Mouse (Mus musculus): ENCODE results near the gene Zkscan4. TPM values are rescaled to one million over a fixed set of nuclear protein-coding genes. Genes with fewer than 3 reads are reported as not detected.
"Not testable (repeated sequence)": the region's sequence is repeated elsewhere in the genome, so short reads cannot be mapped to it uniquely, and the experiment has no call there.

Gene Zkscan4
- not detected in 2 replicates for total RNA-seq (2015; ENCODE audit: low replicate concordance)
- total RNA-seq (2017; ENCODE audit: low replicate concordance): not detected in 2 replicates

GRCm38 (mm10) chr13:21478759-21479670 lies at the start of gene Zkscan4, which contains the start of gene Gm10065:
Zkscan4 (plus strand) TSS chr13:21478907.
Gm10065 (minus strand) TSS chr13:21479441.
- ATAC-seq (replicated peaks; ENCODE audit: low FRiP score, poor library complexity, severe bottlenecking): not testable (repeated sequence)

- ATAC-seq (replicated peaks; ENCODE audit: low FRiP score, poor library complexity, severe bottlenecking): no peak
Measured at GRCm38 (mm10) chr13:21435476-21435875, 43.2 kb upstream of the Zkscan4 start.

DNA sequence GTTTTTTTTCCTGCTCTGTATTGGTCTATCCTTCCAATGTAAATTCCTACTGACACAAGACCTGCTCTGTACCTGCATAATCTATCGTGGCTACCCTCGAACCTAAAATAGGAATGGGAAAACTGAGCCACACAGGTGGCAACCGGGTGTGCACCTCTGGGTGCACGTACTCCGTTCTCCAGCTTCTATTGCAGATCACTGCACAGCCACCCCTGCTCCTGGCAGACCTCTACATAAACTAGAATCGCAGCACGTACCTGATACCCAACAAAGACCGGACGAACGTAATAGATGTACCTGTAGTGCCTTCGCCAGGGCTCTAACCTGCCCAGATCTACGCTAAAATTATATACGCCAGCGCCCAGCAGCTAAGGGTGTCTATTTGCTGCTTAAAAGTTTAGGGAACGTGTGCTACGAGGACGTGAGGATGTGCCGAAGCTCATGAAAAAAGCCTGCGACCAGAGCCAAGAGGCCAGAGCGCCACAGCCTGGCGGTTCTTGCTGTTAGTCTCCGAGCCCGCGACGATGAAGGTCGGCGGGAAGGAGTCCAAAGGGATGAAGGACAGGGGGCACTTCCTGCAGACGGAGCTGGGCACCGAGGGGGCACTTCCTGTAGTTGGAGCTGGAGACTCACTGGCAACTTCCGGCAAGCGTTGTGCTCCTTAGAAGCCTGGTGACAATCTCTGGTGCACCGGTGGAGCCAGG lies 38.1 kb upstream of the Zkscan4 start, which contains the start of gene Pgbd1:
TSS of gene Pgbd1 (minus strand) at position 556 of the 704 bp plus-strand sequence.
- peak; percentile 88 for ATAC-seq (replicated peaks; ENCODE audit: low FRiP score, poor library complexity, severe bottlenecking)

- no peak for ATAC-seq (replicated peaks; ENCODE audit: low FRiP score, poor library complexity, severe bottlenecking)
Measured at GRCm38 (mm10) chr13:21441207-21441572, 37.5 kb upstream of the Zkscan4 start.

- ATAC-seq (replicated peaks; ENCODE audit: low FRiP score, poor library complexity, severe bottlenecking): no peak
Measured at GRCm38 (mm10) chr13:21446796-21447195, 31.9 kb upstream of the Zkscan4 start.

GRCm38 (mm10) chr13:21447856-21448614 lies 30.7 kb upstream of the Zkscan4 start:
- no peak for ATAC-seq (replicated peaks; ENCODE audit: low FRiP score, poor library complexity, severe bottlenecking)

- ATAC-seq (replicated peaks; ENCODE audit: low FRiP score, poor library complexity, severe bottlenecking): no peak
Measured at GRCm38 (mm10) chr13:21453042-21453441, 25.7 kb upstream of the Zkscan4 start.

DNA sequence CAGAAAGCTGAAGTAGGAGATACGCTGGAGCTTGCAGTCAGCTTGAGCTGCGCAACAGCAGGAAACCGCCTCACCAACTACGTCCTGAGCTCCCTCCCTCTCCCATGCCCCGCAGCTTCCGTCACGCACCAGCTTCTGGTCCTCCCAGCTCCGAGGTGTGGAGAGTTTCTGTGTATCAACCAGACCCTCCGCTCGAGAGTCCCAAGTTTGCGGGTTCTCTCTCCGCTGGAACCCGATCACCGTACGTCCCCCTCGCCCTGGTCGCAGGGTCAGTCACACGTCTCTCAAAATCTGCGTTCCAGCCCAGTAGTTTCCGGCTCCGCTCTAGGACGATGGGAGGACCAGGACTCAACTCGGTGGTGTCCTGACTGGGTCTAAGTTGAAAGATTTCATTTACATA lies 25.3 kb upstream of the Zkscan4 start, which contains the start of gene Zscan26:
TSS of gene Zscan26 (minus strand) at position 282 of the 400 bp plus-strand sequence.
- no peak for ATAC-seq (replicated peaks; ENCODE audit: low FRiP score, poor library complexity, severe bottlenecking)

- no peak for ATAC-seq (replicated peaks; ENCODE audit: low FRiP score, poor library complexity, severe bottlenecking)
Measured at GRCm38 (mm10) chr13:21454133-21454532, 24.6 kb upstream of the Zkscan4 start.

- no peak for ATAC-seq (replicated peaks; ENCODE audit: low FRiP score, poor library complexity, severe bottlenecking)
Measured at GRCm38 (mm10) chr13:21456347-21456746, 22.4 kb upstream of the Zkscan4 start.

DNA sequence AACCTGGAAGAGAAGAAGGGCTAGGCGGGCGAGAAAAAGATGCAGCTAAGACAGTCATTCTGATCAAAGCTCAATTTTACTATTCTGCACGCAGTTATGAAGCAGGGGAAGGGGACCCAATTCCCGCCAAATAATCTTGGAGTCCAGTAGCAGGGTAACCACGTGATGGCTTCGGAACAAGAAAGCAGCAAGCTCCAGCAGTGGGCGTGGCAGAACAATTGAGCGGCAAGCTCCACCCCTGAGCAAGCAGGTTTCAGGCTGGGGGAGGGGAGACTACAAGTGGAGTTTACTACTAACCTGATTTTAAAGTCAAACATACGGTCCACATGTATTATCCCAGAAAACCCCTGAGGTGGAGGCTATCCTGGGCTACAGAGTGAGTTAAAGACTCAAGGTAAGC lies 16.2 kb upstream of the Zkscan4 start:
- not testable (repeated sequence) for ATAC-seq (replicated peaks; ENCODE audit: low FRiP score, poor library complexity, severe bottlenecking)

- ATAC-seq (replicated peaks; ENCODE audit: low FRiP score, poor library complexity, severe bottlenecking): no peak
Measured at GRCm38 (mm10) chr13:21467336-21467735, 11.4 kb upstream of the Zkscan4 start.

- ATAC-seq (replicated peaks; ENCODE audit: low FRiP score, poor library complexity, severe bottlenecking): peak; percentile 98
Measured at GRCm38 (mm10) chr13:21468061-21469019, 10.4 kb upstream of the Zkscan4 start, which contains the start of gene Nkapl. Nkapl (minus strand) TSS chr13:21468509.

- ATAC-seq (replicated peaks; ENCODE audit: low FRiP score, poor library complexity, severe bottlenecking): no peak
Measured at GRCm38 (mm10) chr13:21469097-21469496, 9.6 kb upstream of the Zkscan4 start.

DNA sequence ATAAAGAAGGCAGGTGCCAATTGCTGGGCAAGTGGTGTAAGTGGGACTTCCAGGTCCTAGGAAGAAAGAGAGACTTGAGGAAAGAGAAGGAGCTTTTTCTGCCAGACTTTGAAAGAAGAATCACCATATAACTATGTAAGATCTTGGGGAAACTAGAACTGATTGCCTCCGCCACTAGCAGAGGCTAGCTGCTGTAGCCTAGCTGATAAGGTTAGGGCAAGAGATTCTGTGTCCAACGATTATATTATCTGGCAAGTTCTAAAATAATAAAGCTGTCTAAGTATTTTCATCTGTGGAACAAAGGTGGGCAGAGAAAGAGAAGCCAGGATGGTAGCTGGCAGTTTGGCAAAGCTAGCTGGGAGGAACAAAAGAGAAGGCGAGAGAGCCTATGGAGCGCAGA lies 6.3 kb upstream of the Zkscan4 start:
- ATAC-seq (replicated peaks; ENCODE audit: low FRiP score, poor library complexity, severe bottlenecking): no peak

DNA sequence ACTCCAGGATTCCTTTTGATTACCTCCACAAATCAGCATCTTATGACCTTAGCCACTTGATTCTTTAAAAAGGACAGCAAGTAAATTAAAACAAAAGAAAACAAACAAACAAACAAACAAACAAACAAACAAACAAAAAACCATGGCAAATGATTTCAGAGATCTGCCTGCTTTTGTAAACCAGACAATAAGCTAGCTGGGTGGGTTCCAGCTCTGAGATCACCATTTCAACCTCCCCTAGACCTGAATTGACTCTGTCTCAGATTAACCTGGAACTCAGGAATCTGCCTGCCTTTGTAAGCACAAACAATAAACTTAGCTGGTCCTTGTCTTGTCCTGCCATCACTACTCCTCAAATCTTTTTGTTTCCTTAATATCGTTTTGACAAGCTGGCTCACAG lies 8.2 kb downstream of the Zkscan4 start:
- no peak for ATAC-seq (replicated peaks; ENCODE audit: low FRiP score, poor library complexity, severe bottlenecking)

- ATAC-seq (replicated peaks; ENCODE audit: low FRiP score, poor library complexity, severe bottlenecking): no peak
Measured at GRCm38 (mm10) chr13:21492847-21493246, 14.1 kb downstream of the Zkscan4 start.

DNA sequence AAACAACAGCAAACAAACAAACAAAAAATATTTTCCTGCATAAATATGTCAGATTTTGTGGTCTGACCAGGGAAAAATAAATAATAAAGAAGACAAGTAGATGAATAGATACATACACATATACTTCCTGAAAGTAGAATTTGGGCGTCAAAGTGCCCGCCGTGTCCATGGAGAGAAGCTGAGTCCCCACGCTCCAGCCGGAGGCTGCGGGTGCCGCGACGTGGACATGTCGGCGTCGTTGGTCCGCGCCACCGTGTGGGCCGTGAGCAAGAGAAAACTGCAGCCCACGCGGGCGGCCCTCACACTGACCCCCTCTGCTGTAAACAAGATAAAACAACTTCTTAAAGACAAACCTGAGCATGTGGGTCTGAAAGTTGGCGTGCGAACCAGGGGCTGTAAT lies 16.4 kb downstream of the Zkscan4 start, which contains the start of gene AK157302:
TSS of gene AK157302 (plus strand) at position 144 of the 400 bp plus-strand sequence.
- ATAC-seq (replicated peaks; ENCODE audit: low FRiP score, poor library complexity, severe bottlenecking): no peak

GRCm38 (mm10) chr13:21501182-21501581 lies 22.5 kb downstream of the Zkscan4 start, which contains the start of gene Gm11273:
Gm11273 (minus strand) TSS chr13:21501418.
- peak; percentile 73 for ATAC-seq (replicated peaks; ENCODE audit: low FRiP score, poor library complexity, severe bottlenecking)
